In genomic region chr3:108147386-108148235, GRCm38 (mm10) we compare ENCODE assay signal across 8 mouse cellular contexts. TPM values are rescaled to one million over a fixed set of nuclear protein-coding genes. Genes with fewer than 3 reads are reported as not detected.
DNase-seq lines count a peak whose midpoint lies in the region; ATAC-seq lines count a peak whose summit lies in the region.

No protein-coding gene starts in this region.

- WGBS in limb, embryonic 13.5 days, result 71% methylated on average over 11 of the region's 11 CpGs
- WGBS in midbrain, embryonic 16.5 days, result 64% methylated on average over 11 of the region's 11 CpGs

- H3K9me3 ChIP-seq in limb, embryonic 13.5 days, result no peaks in the 10 kb centered on the region
- H3K9me3 ChIP-seq in midbrain, embryonic 16.5 days (replicated peaks; ENCODE audit: control insufficient read depth, low read length, poor library complexity, severe bottlenecking), result no peaks in the 10 kb centered on the region

- DNase-seq in 416B (ENCODE audit: low read depth), result peak; percentile 95
- DNase-seq in adrenal gland, postnatal 4 days (ENCODE audit: low spot score in 2 of 2), result peak; percentile 42 to 80
- peak; percentile 73 to 88 for DNase-seq in heart, adult 9 months (ENCODE audit: low spot score in 2 of 2)
- peak; percentile 94 for DNase-seq in kidney, adult 9 months
- peak; percentile 80 to 91 for DNase-seq in spleen, postnatal 10 days (ENCODE audit: low spot score in 2 of 2)

- no peaks in the 10 kb centered on the region for H3K36me3 ChIP-seq in limb, embryonic 13.5 days
- no peaks in the 10 kb centered on the region for H3K36me3 ChIP-seq in midbrain, embryonic 16.5 days (ENCODE audit: control insufficient read depth, insufficient read depth, low read length)

- no peak overlapping the region for H3K4me2 ChIP-seq in limb, embryonic 13.5 days (replicated peaks)
- H3K4me2 ChIP-seq in midbrain, embryonic 16.5 days (ENCODE audit: low read length), result no peak overlapping the region

- no peak overlapping the region; the same call in 1 of the 2 replicates for H3K27ac ChIP-seq in limb, embryonic 13.5 days
- H3K27ac ChIP-seq in midbrain, embryonic 16.5 days (ENCODE audit: low read length), result no peak overlapping the region

- ATAC-seq in erythroblast, adult 5-6 weeks (replicated peaks; ENCODE audit: low FRiP score, poor library complexity, severe bottlenecking), result peak; percentile 71
- ATAC-seq in limb, embryonic 13.5 days (ENCODE audit: low FRiP score, low read depth), result peak; percentile 49; the same call in 1 of the 2 replicates
- ATAC-seq in midbrain, embryonic 16.5 days, result peak; percentile 54

- peaks cover 27% of the 10 kb centered on the region for H3K4me1 ChIP-seq in limb, embryonic 13.5 days
- peaks cover 32% of the 10 kb centered on the region for H3K4me1 ChIP-seq in midbrain, embryonic 16.5 days (ENCODE audit: control insufficient read depth, insufficient read depth, low read length)

- H3K9ac ChIP-seq in limb, embryonic 13.5 days, result no peak overlapping the region
- H3K9ac ChIP-seq in midbrain, embryonic 16.5 days (ENCODE audit: low read depth, low read length), result 0 out of 2 replicates have a peak overlapping the region, but pooled peaks have one; percentile 21

- H3K4me3 ChIP-seq in limb, embryonic 13.5 days, result no peak overlapping the region
- no peak overlapping the region for H3K4me3 ChIP-seq in midbrain, embryonic 16.5 days (ENCODE audit: low read depth, low read length)

- H3K27me3 ChIP-seq in limb, embryonic 13.5 days, result no peaks in the 10 kb centered on the region
- H3K27me3 ChIP-seq in midbrain, embryonic 16.5 days (ENCODE audit: control insufficient read depth, insufficient read depth, low read depth, low read length), result no peaks in the 10 kb centered on the region

RNA-seq across cellular contexts. Expression of gene Gnai3, which starts 1.7 kb away (rescaled TPM):
- 100 to 1,000 TPM; 128 to 135 TPM for total RNA-seq in adrenal gland, postnatal 4 days (2021)
- 46.8 and 63.4 TPM in 2 replicates for total RNA-seq in erythroblast, adult 5-6 weeks (2015; ENCODE audit: low replicate concordance)
- total RNA-seq in erythroblast, adult 5-6 weeks (2017; ENCODE audit: low replicate concordance), result 38.2 and 46.0 TPM in 2 replicates
- 184 and 193 TPM in 2 replicates for polyA plus RNA-seq in limb, embryonic 13.5 days (2015; fragmentation: Nextera tagmentation; extraction: Ambion mirVana)
- polyA plus RNA-seq in midbrain, embryonic 16.5 days (2015; fragmentation: Nextera tagmentation; extraction: Ambion mirVana), result 115 and 125 TPM in 2 replicates

RNA-seq across cellular contexts. Expression of gene Gpr61, which starts 7.1 kb away (rescaled TPM):
- total RNA-seq in adrenal gland, postnatal 4 days (2021), result under 1 TPM; 0.25 to 0.39 TPM
- total RNA-seq in erythroblast, adult 5-6 weeks (2015; ENCODE audit: low replicate concordance), result not detected in 2 replicates
- total RNA-seq in erythroblast, adult 5-6 weeks (2017; ENCODE audit: low replicate concordance), result not detected in 2 replicates
- polyA plus RNA-seq in limb, embryonic 13.5 days (2015; fragmentation: Nextera tagmentation; extraction: Ambion mirVana), result 0.09 and 0.19 TPM in 2 replicates
- polyA plus RNA-seq in midbrain, embryonic 16.5 days (2015; fragmentation: Nextera tagmentation; extraction: Ambion mirVana), result 6.1 and 8.3 TPM in 2 replicates

RNA-seq across cellular contexts. Expression of gene Amigo1, which starts 38.5 kb away (rescaled TPM):
- 10 to 100 TPM; 17.0 to 18.5 TPM for total RNA-seq in adrenal gland, postnatal 4 days (2021)
- total RNA-seq in erythroblast, adult 5-6 weeks (2015; ENCODE audit: low replicate concordance), result not detected in 2 replicates
- total RNA-seq in erythroblast, adult 5-6 weeks (2017; ENCODE audit: low replicate concordance), result 0.77 TPM in 1 of 2 replicates, not detected in the other
- polyA plus RNA-seq in limb, embryonic 13.5 days (2015; fragmentation: Nextera tagmentation; extraction: Ambion mirVana), result 4.3 and 4.4 TPM in 2 replicates
- 11.8 and 12.6 TPM in 2 replicates for polyA plus RNA-seq in midbrain, embryonic 16.5 days (2015; fragmentation: Nextera tagmentation; extraction: Ambion mirVana)

RNA-seq across cellular contexts. Expression of gene Cyb561d1, which starts 53.4 kb away (rescaled TPM):
- total RNA-seq in adrenal gland, postnatal 4 days (2021), result 10 to 100 TPM in 1 of 2 experiments, 1 to 10 TPM in 1; 8.3 to 10.0 TPM
- 0.63 and 1.3 TPM in 2 replicates for total RNA-seq in erythroblast, adult 5-6 weeks (2015; ENCODE audit: low replicate concordance)
- total RNA-seq in erythroblast, adult 5-6 weeks (2017; ENCODE audit: low replicate concordance), result 1.1 and 1.7 TPM in 2 replicates
- polyA plus RNA-seq in limb, embryonic 13.5 days (2015; fragmentation: Nextera tagmentation; extraction: Ambion mirVana), result 1.8 and 2.1 TPM in 2 replicates
- polyA plus RNA-seq in midbrain, embryonic 16.5 days (2015; fragmentation: Nextera tagmentation; extraction: Ambion mirVana), result 4.6 and 4.8 TPM in 2 replicates

RNA-seq across cellular contexts. Expression of gene Gnat2, which starts 55.0 kb away (rescaled TPM):
- 1 to 10 TPM; 3.9 to 4.1 TPM for total RNA-seq in adrenal gland, postnatal 4 days (2021)
- total RNA-seq in erythroblast, adult 5-6 weeks (2015; ENCODE audit: low replicate concordance), result 0.84 TPM in 1 of 2 replicates, not detected in the other
- total RNA-seq in erythroblast, adult 5-6 weeks (2017; ENCODE audit: low replicate concordance), result 0.09 and 0.56 TPM in 2 replicates
- 0.72 and 0.78 TPM in 2 replicates for polyA plus RNA-seq in limb, embryonic 13.5 days (2015; fragmentation: Nextera tagmentation; extraction: Ambion mirVana)
- 0.15 and 0.19 TPM in 2 replicates for polyA plus RNA-seq in midbrain, embryonic 16.5 days (2015; fragmentation: Nextera tagmentation; extraction: Ambion mirVana)

Comparison
In these comparisons a context has a peak if more than half of its experiments do, and no peak if none do; other contexts are left out.
1. RNA of gene Amigo1, which starts 38.5 kb away (total RNA-seq): 17.0 to 18.5 TPM in adrenal gland, postnatal 4 days; 0.77 TPM in erythroblast, adult 5-6 weeks; every median in the first group is over 10 times any median in the second.
2. Peak in every context shown above with its lines, with median percentiles within 50 percentile points of each other: DNase-seq and ATAC-seq.